Mouse (Mus musculus): ENCODE results near the gene Cnot3. TPM values are rescaled to one million over a fixed set of nuclear protein-coding genes. Genes with fewer than 3 reads are reported as not detected.
"Not testable (repeated sequence)": the region's sequence is repeated elsewhere in the genome, so short reads cannot be mapped to it uniquely, and the experiment has no call there.

Cnot3 gene
- total RNA-seq (2021), result 10 to 100 TPM; 36.4 to 40.0 TPM

GRCm38 (mm10) chr7:3644672-3645487, at the start of gene Cnot3:
Gene Cnot3, plus strand, starts transcription at chr7:3645268.
- intact Hi-C loops (cut with DNase I), result loop anchor here (5.0 to 10.0 kb wide), 2 partner anchors 47 to 500 kb away; partner anchors contain the start of genes Mboat7 and Tsen34
- peak; percentile 99 for DNase-seq

- DNase-seq; intact Hi-C loops (cut with DNase I): not testable (repeated sequence)
These were observed 47.3 kb upstream of the Cnot3 start for GRCm38 (mm10) chr7:3597755-3598154.

GRCm38 (mm10) chr7:3601119-3601518, 43.9 kb upstream of the Cnot3 start:
- peak; percentile 75 to 85 for DNase-seq
- intact Hi-C loops (cut with DNase I), result loop anchor here (2.0 kb wide), 1 partner anchor 378 kb away; no protein-coding TSS in a partner anchor

- peak; percentile 56 to 61 for DNase-seq
- intact Hi-C loops (cut with DNase I), result loop anchor here (5.0 kb wide), 1 partner anchor 821 kb away; no protein-coding TSS in a partner anchor
These were observed 38.3 kb upstream of the Cnot3 start for GRCm38 (mm10) chr7:3606798-3607197.

GRCm38 (mm10) chr7:3607391-3607790, 37.7 kb upstream of the Cnot3 start:
- intact Hi-C loops (cut with DNase I), result loop anchor here (5.0 kb wide), 1 partner anchor 820 kb away; no protein-coding TSS in a partner anchor
- DNase-seq, result no peak

GRCm38 (mm10) chr7:3608668-3609067, 36.4 kb upstream of the Cnot3 start:
- no peak for DNase-seq
- intact Hi-C loops (cut with DNase I), result loop anchor here (5.0 kb wide), 1 partner anchor 819 kb away; no protein-coding TSS in a partner anchor

- peak; percentile 88 to 89 for DNase-seq
- intact Hi-C loops (cut with DNase I), result loop anchor here (5.0 kb wide), 1 partner anchor 818 kb away; no protein-coding TSS in a partner anchor
These were observed 36.0 kb upstream of the Cnot3 start for GRCm38 (mm10) chr7:3609082-3609481.

- intact Hi-C loops (cut with DNase I), result no loop called here
- DNase-seq, result no peak
These were observed 34.6 kb upstream of the Cnot3 start for GRCm38 (mm10) chr7:3610437-3610836.

- intact Hi-C loops (cut with DNase I), result no loop called here
- DNase-seq, result no peak
These were observed 34.1 kb upstream of the Cnot3 start for GRCm38 (mm10) chr7:3611006-3611405.

GRCm38 (mm10) chr7:3614021-3614420, 31.0 kb upstream of the Cnot3 start:
- intact Hi-C loops (cut with DNase I), result no loop called here

GRCm38 (mm10) chr7:3616057-3616388, 29.0 kb upstream of the Cnot3 start, which contains the start of gene Oscar:
Gene Oscar, minus strand, starts transcription at chr7:3616157.
- intact Hi-C loops (cut with DNase I), result no loop called here
- DNase-seq, result no peak

More at GRCm38 (mm10) chr7:3614021-3614420, 31.0 kb upstream of the Cnot3 start:
- DNase-seq, result no peak

- intact Hi-C loops (cut with DNase I), result no loop called here
These were observed 28.5 kb upstream of the Cnot3 start for GRCm38 (mm10) chr7:3616389-3617241.

GRCm38 (mm10) chr7:3617242-3617995, 27.6 kb upstream of the Cnot3 start, which contains the start of gene Ndufa3:
Gene Ndufa3, plus strand, starts transcription at chr7:3617373.
- intact Hi-C loops (cut with DNase I), result no loop called here
- DNase-seq, result peak; percentile 90 to 91

More at GRCm38 (mm10) chr7:3616389-3617241, 28.5 kb upstream of the Cnot3 start:
- no peak for DNase-seq

- DNase-seq, result no peak
- intact Hi-C loops (cut with DNase I), result no loop called here
These were observed 16.0 kb upstream of the Cnot3 start for GRCm38 (mm10) chr7:3629030-3629429.

GRCm38 (mm10) chr7:3629543-3630477, 15.3 kb upstream of the Cnot3 start, which contains the start of the genes Tfpt and Prpf31:
Gene Tfpt, minus strand, starts transcription at chr7:3629929.
Gene Prpf31, plus strand, starts transcription at chr7:3629985.
- intact Hi-C loops (cut with DNase I), result no loop called here
- DNase-seq, result peak; percentile 97

- DNase-seq, result no peak
- intact Hi-C loops (cut with DNase I), result no loop called here
These were observed 14.6 kb upstream of the Cnot3 start for GRCm38 (mm10) chr7:3630478-3630815.

GRCm38 (mm10) chr7:3643412-3643811, 1.7 kb upstream of the Cnot3 start:
- intact Hi-C loops (cut with DNase I), result loop anchor here (10.0 kb wide), 1 partner anchor 501 kb away; no protein-coding TSS in a partner anchor
- no peak for DNase-seq

- no peak for DNase-seq
- intact Hi-C loops (cut with DNase I), result loop anchor here (10.0 kb wide), 1 partner anchor 501 kb away; no protein-coding TSS in a partner anchor
These were observed 1.2 kb upstream of the Cnot3 start for GRCm38 (mm10) chr7:3643843-3644242.

- intact Hi-C loops (cut with DNase I), result loop anchor here (10.0 kb wide), 1 partner anchor 500 kb away; no protein-coding TSS in a partner anchor
- DNase-seq, result no peak
These were observed 758 bp upstream of the Cnot3 start for GRCm38 (mm10) chr7:3644348-3644671.

All from heart, postnatal 10 days (tissue).